Mouse (Mus musculus): ENCODE data around the gene Gm45837. TPM values are rescaled to one million over a fixed set of nuclear protein-coding genes. Genes with fewer than 3 reads are reported as not detected.

The Gm45837 gene
- polyA plus RNA-seq, 1 experiment from 2014 or later, result not detected

- Histone ChIP-seq H3K4me1 (ENCODE audit: insufficient read depth) (peaks cover 37% of the 10 kb centered on the region), H3K36me3 (ENCODE audit: insufficient read depth) (0 out of 2 replicates have a peak, but pooled peaks cover under 1% of the 10 kb centered on the region), H3K9ac (no peak overlapping the region), H3K27me3 (ENCODE audit: insufficient read depth, low read length) (no peaks in the 10 kb centered on the region), H3K9me3 (ENCODE audit: low read depth, low read length) (no peaks in the 10 kb centered on the region), H3K4me2 (no peak overlapping the region), H3K4me3 (ENCODE audit: low read depth, low read length) (no peak overlapping the region), H3K27ac (ENCODE audit: low read depth) (no peak overlapping the region)
- no peak for TF ChIP-seq CTCF (IDR thresholded peaks at IDR 0.05; ENCODE audit: low read depth)
- WGBS, result 74% methylated on average over 6 of the region's 6 CpGs
- DNase-seq (no peak), ATAC-seq (ENCODE audit: insufficient read depth) (no peak)
Measured at GRCm38 (mm10) chr7:101381512-101381911, 29.2 kb upstream of the Gm45837 start.

GRCm38 (mm10) chr7:101382378-101382777 lies 28.3 kb upstream of the Gm45837 start:
- Histone ChIP-seq H3K9me3 (ENCODE audit: low read depth, low read length) (no peaks in the 10 kb centered on the region), H3K27ac (ENCODE audit: low read depth) (no peak overlapping the region), H3K4me2 (no peak overlapping the region), H3K27me3 (ENCODE audit: insufficient read depth, low read length) (no peaks in the 10 kb centered on the region), H3K4me3 (ENCODE audit: low read depth, low read length) (no peak overlapping the region), H3K4me1 (ENCODE audit: insufficient read depth) (peaks cover 38% of the 10 kb centered on the region), H3K36me3 (ENCODE audit: insufficient read depth) (peaks cover 9% of the 10 kb centered on the region; the same call in 1 of the 2 replicates), H3K9ac (no peak overlapping the region)
- WGBS, result 67% methylated on average over 8 of the region's 8 CpGs
- DNase-seq (peak; percentile 24), ATAC-seq (ENCODE audit: insufficient read depth) (no peak)
- TF ChIP-seq CTCF (IDR thresholded peaks at IDR 0.05; ENCODE audit: low read depth), result 0 out of 2 replicates have a peak, but pooled peaks have one; percentile 12

GRCm38 (mm10) chr7:101383756-101384155 lies 26.9 kb upstream of the Gm45837 start:
- no peaks in the 10 kb centered on the region for H3K9me3 ChIP-seq (ENCODE audit: low read depth, low read length)
- no peak overlapping the region for H3K9ac ChIP-seq
- WGBS, result 78% methylated on average over 3 of the region's 3 CpGs
- peaks cover 32% of the 10 kb centered on the region for H3K4me1 ChIP-seq (ENCODE audit: insufficient read depth)
- no peak overlapping the region for H3K4me3 ChIP-seq (ENCODE audit: low read depth, low read length)
- no peak for DNase-seq
- no peak for TF ChIP-seq CTCF (IDR thresholded peaks at IDR 0.05; ENCODE audit: low read depth)
- H3K4me2 ChIP-seq, result no peak overlapping the region
- ATAC-seq (ENCODE audit: insufficient read depth), result no peak
- peaks cover 20% of the 10 kb centered on the region for H3K36me3 ChIP-seq (ENCODE audit: insufficient read depth)
- no peaks in the 10 kb centered on the region for H3K27me3 ChIP-seq (ENCODE audit: insufficient read depth, low read length)
- no peak overlapping the region for H3K27ac ChIP-seq (ENCODE audit: low read depth)

DNA sequence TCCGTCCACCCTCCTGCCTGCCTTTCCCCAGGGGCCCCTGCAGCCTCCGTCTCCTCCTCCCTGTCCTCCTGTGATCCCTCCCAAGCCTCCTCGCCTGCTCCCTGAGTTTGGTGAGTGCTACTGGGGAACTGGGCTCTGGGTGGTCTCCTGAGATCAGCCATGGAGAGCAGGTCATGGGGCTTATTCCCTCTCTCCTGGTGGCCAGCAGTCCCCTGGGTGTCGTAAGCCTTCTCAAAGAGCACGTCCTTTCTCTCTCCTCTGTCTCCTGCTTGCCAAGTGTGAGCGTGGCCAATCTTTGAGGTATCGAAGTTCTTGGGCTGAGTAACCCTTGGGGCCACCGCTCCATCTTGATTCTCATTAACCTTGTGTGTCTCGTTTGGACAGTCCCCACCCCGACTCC lies 25.8 kb upstream of the Gm45837 start:
- ATAC-seq (ENCODE audit: insufficient read depth), result no peak; the same call in 1 of the 2 replicates

DNA sequence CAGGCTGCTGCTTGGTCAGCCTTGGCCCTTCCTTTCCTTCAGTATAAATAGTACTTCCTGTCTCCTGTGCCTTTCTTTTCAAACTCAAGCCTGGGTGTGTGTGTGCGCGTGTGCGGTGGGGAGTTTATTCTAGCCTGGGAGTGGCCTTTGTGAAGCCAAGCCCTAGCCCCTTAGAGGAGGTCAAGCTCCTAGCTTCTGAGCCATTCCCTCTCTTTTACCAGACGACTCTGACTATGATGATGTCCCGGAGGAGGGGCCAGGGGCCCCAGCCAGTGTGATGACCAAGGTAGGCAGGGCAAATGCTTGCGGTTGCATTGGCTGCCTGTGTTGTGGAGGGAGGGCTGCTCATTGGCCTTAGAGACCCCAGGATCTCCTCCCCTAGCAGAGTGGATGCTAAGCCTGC lies 25.4 kb upstream of the Gm45837 start:
- H3K27ac ChIP-seq (ENCODE audit: low read depth), result peak overlapping the region; percentile 87
- no peak overlapping the region for H3K9ac ChIP-seq
- no peak for TF ChIP-seq CTCF (IDR thresholded peaks at IDR 0.05; ENCODE audit: low read depth)
- DNase-seq, result peak; percentile 73
- peak overlapping the region; percentile 48 for H3K4me2 ChIP-seq
- no peaks in the 10 kb centered on the region for H3K27me3 ChIP-seq (ENCODE audit: insufficient read depth, low read length)
- ATAC-seq (ENCODE audit: insufficient read depth), result peak; percentile 55
- no peaks in the 10 kb centered on the region for H3K9me3 ChIP-seq (ENCODE audit: low read depth, low read length)
- peaks cover 25% of the 10 kb centered on the region for H3K4me1 ChIP-seq (ENCODE audit: insufficient read depth)
- WGBS, result 17% methylated on average over 6 of the region's 6 CpGs
- H3K4me3 ChIP-seq (ENCODE audit: low read depth, low read length), result no peak overlapping the region
- H3K36me3 ChIP-seq (ENCODE audit: insufficient read depth), result peaks cover 33% of the 10 kb centered on the region

More for the DNA sequence above, 25.8 kb upstream of the Gm45837 start:
- Histone ChIP-seq H3K4me1 (ENCODE audit: insufficient read depth) (peaks cover 26% of the 10 kb centered on the region), H3K27me3 (ENCODE audit: insufficient read depth, low read length) (no peaks in the 10 kb centered on the region), H3K9ac (no peak overlapping the region), H3K4me2 (peak overlapping the region; percentile 48), H3K9me3 (ENCODE audit: low read depth, low read length) (no peaks in the 10 kb centered on the region), H3K4me3 (ENCODE audit: low read depth, low read length) (no peak overlapping the region), H3K36me3 (ENCODE audit: insufficient read depth) (peaks cover 29% of the 10 kb centered on the region), H3K27ac (ENCODE audit: low read depth) (peak overlapping the region; percentile 87)
- TF ChIP-seq CTCF (IDR thresholded peaks at IDR 0.05; ENCODE audit: low read depth), result no peak
- DNase-seq, result no peak
- WGBS, result 41% methylated on average over 10 of the region's 10 CpGs

GRCm38 (mm10) chr7:101385866-101386452 lies 24.7 kb upstream of the Gm45837 start:
- ATAC-seq (ENCODE audit: insufficient read depth), result peak; percentile 64
- H3K4me2 ChIP-seq, result peak overlapping the region; percentile 48
- WGBS, result 23% methylated on average over 10 of the region's 10 CpGs
- no peak overlapping the region for H3K9ac ChIP-seq
- peak; percentile 77 for DNase-seq
- no peaks in the 10 kb centered on the region for H3K9me3 ChIP-seq (ENCODE audit: low read depth, low read length)
- H3K4me1 ChIP-seq (ENCODE audit: insufficient read depth), result peaks cover 25% of the 10 kb centered on the region
- TF ChIP-seq CTCF (IDR thresholded peaks at IDR 0.05; ENCODE audit: low read depth), result no peak
- peaks cover 38% of the 10 kb centered on the region for H3K36me3 ChIP-seq (ENCODE audit: insufficient read depth)
- H3K27ac ChIP-seq (ENCODE audit: low read depth), result peak overlapping the region; percentile 87
- H3K4me3 ChIP-seq (ENCODE audit: low read depth, low read length), result no peak overlapping the region
- no peaks in the 10 kb centered on the region for H3K27me3 ChIP-seq (ENCODE audit: insufficient read depth, low read length)

GRCm38 (mm10) chr7:101389256-101389655 lies 21.4 kb upstream of the Gm45837 start:
- H3K4me1 ChIP-seq (ENCODE audit: insufficient read depth), result peaks cover 38% of the 10 kb centered on the region
- H3K9me3 ChIP-seq (ENCODE audit: low read depth, low read length), result no peaks in the 10 kb centered on the region
- no peak overlapping the region for H3K4me2 ChIP-seq
- DNase-seq, result no peak
- H3K9ac ChIP-seq, result no peak overlapping the region
- 75% methylated on average over 6 of the region's 6 CpGs for WGBS
- no peak for ATAC-seq (ENCODE audit: insufficient read depth)
- no peak for TF ChIP-seq CTCF (IDR thresholded peaks at IDR 0.05; ENCODE audit: low read depth)
- no peaks in the 10 kb centered on the region for H3K27me3 ChIP-seq (ENCODE audit: insufficient read depth, low read length)
- H3K27ac ChIP-seq (ENCODE audit: low read depth), result no peak overlapping the region
- peaks cover 38% of the 10 kb centered on the region for H3K36me3 ChIP-seq (ENCODE audit: insufficient read depth)
- H3K4me3 ChIP-seq (ENCODE audit: low read depth, low read length), result no peak overlapping the region

All from lung, embryonic 14.5 days (tissue).